Mouse (Mus musculus) thymus, adult 2 months (tissue): ENCODE measurements at regions not wholly inside any gene's neighbourhood (a gene's known extent, or its start where the extent isn't known, plus 50 kb on each side); places are given as distances from the start of the nearest gene placed in this dataset.

Experiments
- CTCF ChIP-seq: fragments of 200-500 bp; IDR thresholded peaks from 2 replicates; pipeline ENCODE4 v1.5.1; 2012; ENCODE audit warnings: mild to moderate bottlenecking, control low read depth, low read length, moderate library complexity, borderline replicate concordance; ENCODE audit not compliant: control insufficient read depth, poor library complexity, insufficient read depth; ENCODE audit errors: extremely low read depth
- POLR2A ChIP-seq: fragments of 200-500 bp; IDR thresholded peaks from 2 replicates; pipeline ENCODE4 v1.6.1; 2012; ENCODE audit warnings: mild to moderate bottlenecking, low read length, control low read depth, moderate library complexity; ENCODE audit not compliant: control insufficient read depth, poor library complexity, insufficient read depth; ENCODE audit errors: extremely low read depth

- no peak for TF ChIP-seq POLR2A
- no peak for TF ChIP-seq CTCF
Observed at GRCm38 (mm10) chr17:67532331-67532730, 100.2 kb downstream of the Lrrc30 start.
